Mouse (Mus musculus): ENCODE data around the gene Nup205.

The Nup205 gene

GRCm38 (mm10) chr6:35288920-35289319 is 111.7 kb downstream of the Nup205 start:
- no peak for DNase-seq

DNA sequence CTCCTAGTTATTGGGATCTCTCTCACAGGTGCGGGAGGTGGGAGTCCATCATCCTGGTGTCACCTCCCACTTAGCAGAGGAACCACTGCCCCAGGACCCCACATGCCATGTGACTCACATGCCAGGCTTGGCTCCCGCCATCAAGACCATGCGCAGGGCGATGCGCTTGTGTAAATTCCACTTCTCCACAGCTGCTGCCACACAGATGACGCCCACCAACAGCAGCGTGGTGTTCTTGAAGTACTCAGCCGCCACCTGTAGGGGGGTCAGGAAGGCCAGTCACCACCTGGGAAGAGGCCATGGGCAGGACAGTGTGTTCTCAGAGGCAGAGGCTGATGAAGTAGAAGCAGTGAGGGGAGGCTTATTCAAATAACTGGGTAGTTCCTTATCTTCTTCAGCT is 112.5 kb downstream of the Nup205 start:
- DNase-seq: no peak

DNA sequence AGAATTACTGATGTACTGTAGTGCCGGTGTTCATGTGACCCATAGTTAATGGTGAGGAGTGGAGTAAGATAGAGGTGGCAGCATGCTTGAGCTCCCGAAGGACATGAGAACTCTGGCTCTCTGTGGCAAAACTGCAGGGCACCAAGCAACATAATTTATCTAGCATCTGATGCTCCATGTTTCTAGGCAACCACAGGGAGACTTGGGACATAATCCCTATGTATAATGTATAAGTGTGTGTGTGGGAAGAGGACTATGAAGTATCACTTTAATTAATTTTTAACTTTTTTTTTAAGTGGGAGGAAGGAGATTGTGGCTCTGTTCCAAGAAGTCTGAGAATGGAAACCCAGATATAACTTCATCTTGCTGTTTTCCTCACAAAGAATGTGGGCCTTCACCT is 117.7 kb downstream of the Nup205 start:
- no peak for DNase-seq

GRCm38 (mm10) chr6:35297001-35297400 is 119.8 kb downstream of the Nup205 start:
- DNase-seq: peak; percentile 65 to 85

Data from kidney, postnatal 25 days (tissue).